Comparison of ENCODE assay signal across 23 mouse cellular contexts in the genomic region with DNA sequence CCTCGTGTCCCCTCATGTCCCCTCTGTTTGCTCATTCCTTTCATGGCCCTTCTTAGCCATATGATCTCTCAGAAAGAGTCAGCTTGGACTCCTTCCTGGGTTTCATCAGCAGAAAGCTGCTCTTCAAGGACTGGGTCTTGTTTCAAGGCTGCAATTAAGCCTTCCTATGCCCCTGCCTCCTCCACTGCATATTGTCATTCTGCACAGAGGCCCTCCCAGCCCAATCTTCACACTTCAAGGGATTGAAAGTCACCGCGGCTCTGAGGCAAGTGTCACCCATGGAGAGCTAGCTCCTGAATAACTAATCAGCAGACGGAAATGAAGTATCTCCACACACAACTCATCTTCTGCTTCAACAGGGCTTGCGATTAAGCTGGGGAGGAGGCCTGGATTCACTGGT. TPM values are rescaled to one million over a fixed set of nuclear protein-coding genes. Genes with fewer than 3 reads are reported as not detected.
"Had no signal": no experiment of that assay in that cellular context is flagged by ENCODE, and none has a peak within 500 bp of the region (broad histone marks: within the 10 kb centered on the region; RNA-seq: fewer than 3 reads in every experiment).

No protein-coding gene starts in this region.

- H3K9me3 ChIP-seq: intestine, embryonic 15.5 days; liver, embryonic 13.5 days; stomach, embryonic 15.5 days had no signal

- H3K27me3 ChIP-seq: intestine, embryonic 15.5 days; liver, embryonic 13.5 days; stomach, embryonic 15.5 days had no signal

- ATAC-seq: intestine, embryonic 15.5 days had no signal

- DNase-seq: kidney, adult 18-20 months; kidney, adult 9 months; layer of hippocampus, postnatal 36 days; liver, embryonic 13.5 days; lung, adult 2 months; lung, postnatal 14 days; lung, postnatal 4 days; midbrain, embryonic 14.5 days; right cerebral cortex, adult 18-20 months; right cerebral cortex, postnatal 14 days; right cerebral cortex, postnatal 4 days; spleen, adult 18-20 months; thymus, postnatal 25 days had no signal

- H3K36me3 ChIP-seq: intestine, embryonic 15.5 days; liver, embryonic 13.5 days; stomach, embryonic 15.5 days had no signal

- H3K9ac ChIP-seq: intestine, embryonic 15.5 days; liver, embryonic 13.5 days; stomach, embryonic 15.5 days had no signal

- H3K27ac ChIP-seq: intestine, embryonic 15.5 days; left cerebral cortex, adult 2 months; liver, embryonic 13.5 days; stomach, embryonic 15.5 days had no signal

- H3K4me3 ChIP-seq: intestine, embryonic 15.5 days; left cerebral cortex, adult 2 months; liver, embryonic 13.5 days; stomach, embryonic 15.5 days had no signal

- H3K4me2 ChIP-seq: intestine, embryonic 15.5 days; liver, embryonic 13.5 days; midbrain, embryonic 11.5 days; stomach, embryonic 15.5 days had no signal

- H3K4me1 ChIP-seq: liver, embryonic 13.5 days; stomach, embryonic 15.5 days had no signal

RNA-seq across cellular contexts. Expression of gene Lrrc38, which starts 15.4 kb away (rescaled TPM):
- total RNA-seq: liver, adult 2 months; megakaryocyte progenitor cell, adult 5-6 weeks; megakaryocyte-erythroid progenitor cell, adult 5-6 weeks had no signal
- polyA plus RNA-seq: large intestine, adult 2 months; liver, adult 2 months; liver, embryonic 13.5 days; liver, embryonic 16.5 days; stomach, embryonic 15.5 days; thymus, postnatal 0 days had no signal

RNA-seq across cellular contexts. Expression of gene Pdpn, which starts 34.8 kb away (rescaled TPM):
- total RNA-seq: liver, adult 2 months; megakaryocyte progenitor cell, adult 5-6 weeks; megakaryocyte-erythroid progenitor cell, adult 5-6 weeks had no signal
